In genomic region chr3:109080169-109080568, GRCm38 (mm10) we compare ENCODE assay signal across 25 mouse cellular contexts. TPM values are rescaled to one million over a fixed set of nuclear protein-coding genes. Genes with fewer than 3 reads are reported as not detected.
DNase-seq lines count a peak whose midpoint lies in the region; TF ChIP-seq lines count a peak whose summit lies in the region.
"Had no signal": no experiment of that assay in that cellular context is flagged by ENCODE, and none has a peak within 500 bp of the region (broad histone marks: within the 10 kb centered on the region; RNA-seq: fewer than 3 reads in every experiment).

Gene Slc25a54, plus strand, starts transcription at chr3:109080469.

- no peaks in the 10 kb centered on the region for H3K27me3 ChIP-seq in testis, adult 2 months (ENCODE audit: control insufficient read depth, insufficient read depth, low read length)
- H3K27me3 ChIP-seq: CH12.LX, Patski had no signal

- DNase-seq in heart, adult 11 months, result peak; percentile 83
- no peak for DNase-seq in heart, postnatal 36 days
- no peak for DNase-seq in testis, postnatal 14 days (ENCODE audit: low spot score)
- DNase-seq: adrenal gland, adult 2 months; adrenal gland, adult 8-10 months; adrenal gland, postnatal 10 days; adrenal gland, postnatal 14 days; adrenal gland, postnatal 25 days; adrenal gland, postnatal 36 days; B cell, adult 2 months; cerebellum, adult 11 months; cerebellum, adult 11-12 months; cerebellum, adult 18-20 months had no signal

- H3K4me1 ChIP-seq in testis, adult 2 months (ENCODE audit: control insufficient read depth, insufficient read depth, low read length), result peaks cover 11% of the 10 kb centered on the region

- H3K4me3 ChIP-seq in testis, adult 2 months (ENCODE audit: control insufficient read depth, low read depth, low read length), result peak within 1 kb of the TSS; percentile 84

- H3K36me3 ChIP-seq in testis, adult 2 months (ENCODE audit: control insufficient read depth, insufficient read depth, low read length), result no peaks in the 10 kb centered on the region
- H3K36me3 ChIP-seq: G1E had no signal

- peak; percentile 49 for TF ChIP-seq POLR2A in testis, adult 2 months (IDR thresholded peaks at IDR 0.05; ENCODE audit: control insufficient read depth, low read depth, low read length)

- TF ChIP-seq CTCF in testis, adult 2 months (IDR thresholded peaks at IDR 0.05; ENCODE audit: control insufficient read depth, insufficient read depth, insufficient replicate concordance, low read depth, low read length), result no peak

- H3K27ac ChIP-seq in testis, adult 2 months (ENCODE audit: control insufficient read depth, insufficient read depth, low read depth, low read length), result peak within 1 kb of the TSS; percentile 23; the same call in 1 of the 2 replicates

- intact Hi-C loops in heart, postnatal 36 days (cut with DNase I), result no loop called here

RNA-seq across cellular contexts. Expression of gene Slc25a54, which starts in this region (rescaled TPM):
- total RNA-seq in heart, postnatal 36 days (2021), result not detected
- 9.1 and 9.7 TPM in 2 replicates for polyA plus RNA-seq in testis, adult 2 months (2012; rRNA removed)
- total RNA-seq: adrenal gland, adult 18-20 months; adrenal gland, adult 2 months; adrenal gland, adult 8-10 months; adrenal gland, postnatal 10 days; adrenal gland, postnatal 14 days; adrenal gland, postnatal 25 days; adrenal gland, postnatal 36 days; adrenal gland, postnatal 4 days; CH12.LX; ES-E14; G1E; MEL had no signal
- polyA plus RNA-seq: activated CD4-positive, CD25-positive, alpha-beta regulatory T cell, adult 4 months; adrenal gland, adult 2 months; brain, embryonic 14.5 days; C2C12; CD4-positive, CD25-positive, alpha-beta regulatory T cell, adult 4 months; G1E; Patski had no signal
